Mouse (Mus musculus) right cerebral cortex, postnatal 14 days (tissue): ENCODE measurements at regions not wholly inside any gene's neighbourhood (a gene's known extent, or its start where the extent isn't known, plus 50 kb on each side); places are given as distances from the start of the nearest gene placed in this dataset.

ENCODE experiments used
- DNase-seq: peaks from one replicate; pipeline ENCODE4 v3.0.0; 2022

DNA sequence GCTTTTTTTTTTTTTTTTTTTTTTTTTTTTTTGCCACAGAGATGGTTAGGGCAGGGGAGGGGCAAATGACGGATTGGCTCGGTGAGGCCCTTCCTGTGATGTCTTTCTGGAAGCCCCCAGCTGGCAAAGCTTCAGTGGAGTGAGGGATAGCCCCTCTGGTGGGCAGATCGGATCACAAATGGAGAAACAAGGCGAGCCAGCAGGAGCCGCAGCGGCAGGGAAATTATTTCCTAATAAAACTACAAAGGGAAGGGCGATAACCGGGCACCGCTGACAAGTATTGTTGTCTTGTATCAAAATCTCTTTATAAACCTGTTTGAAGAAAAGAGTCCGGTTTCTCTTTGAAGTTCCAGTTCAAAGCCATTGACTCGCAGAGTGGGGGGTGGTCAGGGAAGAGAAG is 424.5 kb downstream of the Cd83 start:
- DNase-seq = no peak

- no peak for DNase-seq
Measured at GRCm38 (mm10) chr13:44210123-44210522, 425.5 kb downstream of the Cd83 start.

GRCm38 (mm10) chr13:44212356-44212755 is 427.8 kb downstream of the Cd83 start:
- no peak for DNase-seq

DNA sequence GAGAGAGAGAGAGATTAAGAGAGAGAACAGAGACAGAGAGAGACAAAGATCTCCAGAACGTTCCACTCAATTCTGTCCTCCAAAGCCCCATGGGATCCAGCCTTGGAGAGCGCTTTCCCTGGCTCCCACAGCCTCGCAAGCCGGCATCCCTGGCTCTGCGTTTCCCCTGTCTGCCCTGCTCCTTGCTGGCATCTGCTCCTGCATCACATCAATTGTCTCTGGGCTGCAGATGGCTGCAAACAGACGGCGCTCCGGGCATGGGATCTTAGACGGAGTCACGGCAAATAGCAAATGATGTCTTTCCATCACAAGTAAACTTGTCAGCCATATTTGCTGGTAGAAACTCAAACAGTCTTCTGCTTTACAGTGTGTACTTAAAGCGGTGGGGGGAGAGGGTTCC is 428.4 kb downstream of the Cd83 start:
- DNase-seq = no peak

DNA sequence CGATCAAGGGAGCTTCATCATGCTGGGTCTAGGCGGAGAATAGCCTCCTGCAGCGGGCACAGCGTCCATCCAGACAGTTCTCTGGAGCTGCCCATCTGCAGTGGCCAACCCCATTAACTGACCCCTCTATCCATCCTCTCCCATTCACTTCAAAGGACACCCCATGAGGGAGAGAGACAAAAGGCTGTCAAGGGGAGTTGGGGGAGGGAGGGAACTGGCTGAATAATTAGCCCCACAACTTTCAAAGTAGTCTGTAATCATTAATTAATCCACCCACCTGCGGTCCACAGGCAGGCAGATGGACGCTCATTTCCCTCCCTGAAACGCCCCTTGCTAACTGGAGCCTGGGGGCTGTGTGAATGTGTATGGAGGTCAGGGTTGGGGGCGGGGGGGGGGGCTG is 433.7 kb downstream of the Cd83 start:
- no peak for DNase-seq

DNA sequence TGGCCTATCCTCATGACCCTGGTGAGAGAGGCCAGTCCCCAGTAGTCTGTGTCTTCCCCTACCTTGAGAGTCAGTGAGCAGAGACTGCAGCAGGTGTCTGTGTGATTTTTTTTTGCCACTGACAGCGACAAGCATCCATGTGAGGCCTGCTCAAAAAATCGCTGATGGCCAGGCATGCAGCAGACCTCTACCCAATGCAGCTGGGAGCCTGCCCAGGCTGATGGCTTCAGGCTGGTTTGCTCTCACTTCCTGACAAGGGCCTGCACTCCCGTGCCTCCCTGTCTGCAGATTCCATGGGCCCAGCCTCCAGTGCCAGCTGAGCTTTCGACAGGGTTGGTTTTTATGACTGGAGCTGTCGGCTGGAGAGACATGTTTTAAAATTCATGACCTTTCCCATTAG is 437.1 kb downstream of the Cd83 start:
- no peak for DNase-seq

DNA sequence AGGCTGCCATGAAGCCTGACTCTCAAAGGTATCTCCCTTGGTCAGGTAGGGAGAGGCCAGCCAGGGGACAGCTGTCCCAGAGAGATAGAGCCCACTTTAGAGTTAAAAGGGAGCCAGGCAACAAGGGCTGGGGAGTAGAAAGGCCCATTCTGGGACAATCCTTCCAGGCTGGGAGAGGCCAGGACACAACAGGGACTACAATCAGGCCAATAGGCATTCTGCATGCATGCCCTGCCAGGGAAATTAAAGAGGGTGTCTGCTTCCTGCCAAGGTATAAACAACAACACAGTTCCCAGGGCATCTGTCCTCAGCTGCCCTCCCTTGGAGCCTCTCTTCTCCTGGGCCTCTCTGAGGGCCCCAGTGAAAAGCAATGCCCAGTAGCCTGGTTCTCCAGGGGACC is 437.8 kb downstream of the Cd83 start:
- DNase-seq = no peak

- DNase-seq = no peak
Measured at GRCm38 (mm10) chr13:44227706-44228459, 443.3 kb downstream of the Cd83 start.

GRCm38 (mm10) chr13:44228540-44229135 is 444.1 kb downstream of the Cd83 start:
- no peak for DNase-seq

DNA sequence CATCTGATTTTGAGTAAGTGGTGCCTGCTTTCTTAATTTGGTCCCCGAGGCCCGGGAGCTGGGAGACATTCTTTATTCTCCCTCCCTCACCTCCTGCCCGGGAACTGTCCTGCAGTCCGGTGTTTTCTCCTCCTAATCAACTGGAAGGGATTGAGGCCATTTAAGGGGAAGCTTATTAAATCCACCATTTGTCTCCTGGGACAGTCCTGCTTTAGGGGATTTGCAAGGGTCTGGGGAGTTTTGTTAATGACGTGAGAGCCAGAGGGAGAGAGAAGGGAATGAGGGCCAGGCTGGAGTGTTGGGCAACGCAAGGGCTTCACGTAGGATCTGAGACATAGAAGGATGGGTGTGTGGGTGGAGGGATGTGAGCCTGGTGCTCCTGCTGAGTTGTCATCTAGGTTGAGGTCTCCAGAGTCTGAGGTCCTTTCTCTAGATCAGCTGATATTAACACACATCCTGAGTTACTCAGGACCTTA is 444.6 kb downstream of the Cd83 start:
- DNase-seq = no peak

DNA sequence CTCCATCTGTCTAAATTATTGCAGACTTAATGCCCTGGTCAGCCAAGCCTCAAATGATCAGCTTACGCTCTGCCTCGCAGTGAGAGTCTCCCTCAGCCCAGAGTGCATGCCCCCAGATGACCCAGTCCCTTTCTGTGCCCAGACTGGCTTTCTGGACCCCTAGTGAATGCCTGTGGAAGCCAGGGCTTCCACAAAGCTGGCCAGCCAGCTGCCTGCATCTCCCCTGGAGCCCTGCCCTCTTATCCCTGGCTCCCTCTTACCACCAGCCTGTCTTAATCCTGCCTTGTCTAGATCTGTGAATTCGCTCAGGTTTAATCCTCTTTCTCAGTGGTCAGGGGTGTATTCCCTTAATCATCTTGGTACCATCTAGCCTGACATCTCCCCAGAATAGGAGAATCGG is 446.8 kb downstream of the Cd83 start:
- no peak for DNase-seq

DNA sequence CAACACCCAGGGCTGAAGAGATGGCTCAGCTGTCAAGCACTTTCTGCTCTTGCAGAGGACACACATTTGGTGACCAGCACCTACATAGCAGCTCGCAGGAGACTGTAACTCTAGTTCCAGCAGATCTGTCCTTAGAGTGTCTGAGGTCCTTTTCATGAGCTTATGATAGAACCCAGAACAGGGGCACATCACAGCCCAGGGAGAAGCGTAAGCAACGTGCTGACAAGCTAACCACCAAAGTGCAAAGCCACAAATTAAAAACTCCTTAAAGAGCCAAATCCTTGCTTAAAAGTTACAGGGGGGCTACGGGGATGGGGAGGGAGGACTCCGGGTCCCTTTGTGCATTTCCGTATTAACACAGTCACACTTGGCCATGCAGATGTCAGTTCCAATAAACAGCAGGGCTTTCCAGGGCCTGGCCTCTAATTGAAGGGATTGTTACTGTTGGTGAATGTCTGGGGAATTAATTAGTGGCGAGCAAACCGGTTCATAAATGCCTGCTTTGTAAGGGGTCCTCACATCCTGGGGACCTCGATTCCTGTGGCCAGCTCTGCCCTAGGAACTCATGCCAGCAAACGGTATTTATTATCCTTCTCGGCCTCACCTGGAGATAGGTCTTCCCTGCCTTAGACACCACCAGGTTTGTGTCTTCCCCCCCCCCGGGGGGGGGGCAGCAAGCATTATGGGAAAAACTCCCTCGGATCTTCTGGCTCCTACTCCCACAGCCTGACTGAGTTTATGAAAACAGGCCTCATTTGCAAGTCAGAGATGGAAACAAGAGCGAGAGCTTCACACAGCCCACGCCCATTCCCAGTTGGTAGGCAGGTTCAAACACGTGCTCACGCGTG is 447.5 kb downstream of the Cd83 start:
- peak; percentile 76 for DNase-seq

DNA sequence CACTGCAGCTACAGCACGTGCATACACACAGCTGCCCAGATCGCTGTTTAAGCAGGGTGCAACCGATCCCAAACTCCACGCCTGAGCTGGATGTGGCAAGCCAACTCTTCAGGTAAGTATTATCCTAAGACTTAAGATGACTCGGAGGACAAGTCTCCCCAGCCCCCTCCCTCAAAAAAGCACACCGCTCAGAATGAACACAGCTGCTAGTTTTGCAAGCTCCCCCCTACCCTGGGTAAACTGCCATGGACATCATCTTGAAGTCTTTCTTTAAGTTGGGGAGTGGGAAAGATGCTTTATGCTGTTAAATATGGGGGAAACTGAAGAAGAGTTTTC is 448.1 kb downstream of the Cd83 start:
- DNase-seq = no peak

DNA sequence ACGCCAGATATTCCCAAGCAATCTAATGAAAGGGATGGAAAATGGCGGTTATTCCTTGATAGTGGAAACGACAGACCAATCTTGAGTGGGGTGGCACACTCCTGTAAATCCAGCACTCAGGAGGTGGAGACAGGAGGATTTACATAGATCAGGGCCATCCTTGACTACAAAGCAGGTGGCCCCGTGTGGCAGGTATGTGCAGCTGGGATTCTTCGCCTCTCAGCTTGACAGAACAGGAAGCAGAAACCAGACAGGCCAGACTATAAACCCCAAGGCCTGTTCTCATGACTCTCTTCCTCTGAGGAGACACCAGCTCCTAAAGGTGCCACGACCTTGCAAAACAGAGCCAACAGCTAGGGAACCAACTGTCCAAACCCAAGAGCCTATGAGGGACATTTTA is 449.7 kb downstream of the Cd83 start:
- no peak for DNase-seq

DNA sequence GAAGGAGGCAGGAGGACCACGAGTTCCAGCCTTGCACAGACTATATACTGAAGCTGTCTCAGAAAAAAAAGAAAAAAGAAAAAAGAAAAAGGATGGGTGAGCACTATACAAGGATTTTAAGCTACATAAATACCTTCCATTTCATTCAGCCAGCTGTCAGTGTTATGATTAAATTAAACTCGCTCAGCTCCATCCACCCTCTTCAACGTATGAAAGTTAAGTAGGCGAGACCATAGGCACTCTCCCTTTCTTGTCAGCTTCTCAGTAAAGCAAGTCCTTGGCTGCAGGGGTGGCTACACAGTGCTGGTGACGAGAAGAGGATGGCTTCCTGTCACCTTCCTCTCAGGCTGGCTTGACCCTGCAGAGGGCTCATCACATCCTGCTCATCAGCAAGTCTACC is 450.7 kb downstream of the Cd83 start:
- DNase-seq = no peak

DNA sequence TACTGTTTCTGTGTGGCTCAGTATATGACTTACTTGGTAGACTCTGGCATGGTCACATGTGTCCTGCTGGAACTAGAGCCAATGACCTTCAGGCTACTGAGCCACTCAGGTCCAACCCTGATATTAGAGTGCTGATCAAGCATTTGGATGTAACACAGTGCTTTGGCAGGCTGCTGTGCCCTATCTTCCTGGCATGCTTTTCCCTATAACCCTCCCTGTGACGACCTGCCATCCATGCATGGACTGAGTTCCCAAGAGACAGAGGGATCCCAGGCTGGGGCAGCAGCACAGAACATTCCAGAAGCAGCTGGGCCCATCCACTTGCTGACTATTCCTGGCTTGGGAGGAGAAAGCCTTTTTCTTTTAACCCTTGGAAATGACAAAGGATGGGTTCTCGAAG is 451.4 kb downstream of the Cd83 start:
- DNase-seq = no peak

DNA sequence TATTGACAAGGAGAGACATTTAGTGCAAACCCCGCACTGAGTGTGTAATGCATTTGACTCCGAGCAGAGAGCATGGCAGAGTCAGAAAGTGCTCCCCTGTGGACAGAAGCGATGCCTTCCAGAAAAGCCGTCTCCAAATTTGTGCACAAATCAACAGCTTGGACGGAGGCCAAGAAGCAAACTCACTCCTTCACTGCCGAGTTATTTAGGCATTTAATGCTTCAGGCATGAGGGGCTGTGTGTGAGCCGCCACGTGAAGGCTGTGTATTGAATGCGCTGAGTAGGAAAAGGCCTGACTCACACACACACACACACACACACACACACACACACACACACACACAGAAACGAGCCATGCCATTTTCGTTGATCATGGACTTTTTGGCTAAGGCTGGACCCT is 453.7 kb downstream of the Cd83 start:
- peak; percentile 71 for DNase-seq

- no peak for DNase-seq
Measured at GRCm38 (mm10) chr13:44243211-44243610, 458.6 kb downstream of the Cd83 start.

DNA sequence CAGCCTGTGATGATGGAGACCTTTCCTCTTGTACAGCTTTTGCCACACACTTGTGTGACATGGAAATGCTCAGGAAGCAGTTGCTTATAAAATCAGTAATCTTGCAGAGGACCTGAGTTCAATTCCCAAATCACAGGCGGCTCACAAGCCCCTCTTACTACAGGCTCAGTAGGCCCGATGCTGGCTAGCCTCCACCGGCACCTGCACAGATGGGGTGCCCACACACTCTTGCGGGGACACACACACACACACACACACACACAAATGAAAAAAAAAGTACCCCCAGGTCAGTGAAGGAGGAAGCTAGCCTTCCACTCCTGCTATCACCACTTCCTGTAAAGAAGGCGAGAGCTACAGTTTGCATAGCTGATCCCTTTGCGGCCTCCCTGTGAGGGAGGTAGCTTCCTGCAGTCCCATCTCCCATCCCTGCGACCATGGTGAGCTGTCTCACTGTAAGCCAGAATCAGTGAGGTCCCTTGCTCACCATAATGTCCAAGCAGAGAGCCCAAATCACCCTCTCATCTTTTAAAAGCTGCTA is 462.2 kb downstream of the Cd83 start:
- no peak for DNase-seq

- DNase-seq = no peak
Measured at GRCm38 (mm10) chr13:44247861-44248260, 463.3 kb downstream of the Cd83 start.

GRCm38 (mm10) chr13:44248401-44248800 is 463.8 kb downstream of the Cd83 start:
- DNase-seq = no peak

DNA sequence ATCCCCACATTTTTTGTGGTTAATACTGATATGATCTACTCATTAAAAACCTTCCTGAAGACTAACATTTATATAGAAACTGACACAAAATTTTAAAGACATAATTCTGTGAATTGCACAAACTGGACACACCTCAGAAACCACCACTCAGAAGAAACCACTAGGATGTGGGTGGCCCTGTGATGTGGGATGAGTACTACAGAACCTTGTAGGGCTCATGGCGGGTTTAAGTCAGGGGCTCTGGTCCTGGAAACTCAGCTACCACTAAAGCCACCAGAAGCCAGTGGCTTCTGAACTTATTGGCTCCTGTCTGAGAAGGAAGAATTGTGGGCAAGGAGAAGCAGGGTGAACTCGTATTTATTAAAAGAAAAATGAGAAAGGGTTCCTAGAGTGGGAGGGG is 464.5 kb downstream of the Cd83 start:
- no peak for DNase-seq

GRCm38 (mm10) chr13:44250474-44251201 is 466.1 kb downstream of the Cd83 start:
- DNase-seq = no peak
